Mouse (Mus musculus) lung, postnatal 0 days (tissue): ENCODE data around the gene Lcor. TPM values are rescaled to one million over a fixed set of nuclear protein-coding genes. Genes with fewer than 3 reads are reported as not detected.

ENCODE experiments used
- ATAC-seq: fragments of 200-750 bp; cut with Nextera tagmentation; 2 replicates; pipeline ENCODE4 v1.8.0; 2017; ENCODE audit warnings: moderate library complexity
- DNase-seq: peaks from one replicate; pipeline ENCODE4 v3.0.0-alpha.2; 2016; ENCODE audit warnings: low spot score
- H3K27ac ChIP-seq: fragments of 300-500 bp; sonication (generic); 2 replicates; pipeline ENCODE4 v1.5.1; 2014; ENCODE audit warnings: antibody characterized with exemption, mild to moderate bottlenecking, low read length, mixed read lengths
- H3K27me3 ChIP-seq: fragments of 300-500 bp; sonication (generic); replicated peaks from 2 replicates; pipeline ENCODE4 v1.6.1; 2014; ENCODE audit warnings: low read length, mixed read lengths; ENCODE audit not compliant: insufficient read depth
- H3K36me3 ChIP-seq: fragments of 300-500 bp; sonication (generic); 2 replicates; pipeline ENCODE4 v1.6.1; 2014; ENCODE audit warnings: low read length, mixed read lengths; ENCODE audit not compliant: insufficient read depth
- H3K4me1 ChIP-seq: fragments of 300-500 bp; sonication (generic); 2 replicates; pipeline ENCODE4 v1.6.1; 2014; ENCODE audit warnings: antibody characterized with exemption, low read depth, low read length, mixed read lengths; ENCODE audit not compliant: insufficient read depth
- H3K4me2 ChIP-seq: fragments of 300-500 bp; sonication (generic); replicated peaks from 2 replicates; pipeline ENCODE4 v1.6.1; 2014; ENCODE audit warnings: low read depth, mild to moderate bottlenecking, low read length, moderate library complexity, mixed read lengths
- H3K4me3 ChIP-seq: fragments of 300-500 bp; sonication (generic); 2 replicates; pipeline ENCODE4 v1.5.1; 2014; ENCODE audit warnings: low read depth, low read length
- H3K9ac ChIP-seq: fragments of 300-500 bp; sonication (generic); replicated peaks from 2 replicates; pipeline ENCODE4 v1.6.1; 2014; ENCODE audit warnings: low read depth, mild to moderate bottlenecking
- H3K9me3 ChIP-seq: fragments of 300-500 bp; sonication (generic); 2 replicates; pipeline ENCODE4 v1.6.1; 2016; ENCODE audit warnings: low read length, mixed read lengths
- CTCF ChIP-seq: IDR thresholded peaks from 2 replicates; pipeline ENCODE4 v1.5.1; 2016; ENCODE audit warnings: antibody characterized with exemption, mild to moderate bottlenecking
- EP300 ChIP-seq: IDR thresholded peaks from 2 replicates; pipeline ENCODE4 v1.6.1; 2016; ENCODE audit warnings: antibody characterized with exemption, mild to moderate bottlenecking, control low read depth
- WGBS: fragments of 180-500 bp; shearing (Covaris S2); extraction: QIAGEN DNeasy Blood & Tissue Kit; methylation state at CpG from one replicate; pipeline ENCODE4 v1.1.7; 2014; 5-methylcytosine and 5-hydroxymethylcytosine counted together
- polyA plus RNA-seq: library from polyadenylated mRNA; unstranded; fragments of >200 nt; fragmentation: Nextera tagmentation; extraction: Ambion mirVana; gene quantifications from 2 replicates; pipeline ENCODE4 v1.2.1, GENCODE M21; 2015

Gene Lcor
- polyA plus RNA-seq, 1 experiment from 2014 or later: 10.8 TPM

DNA sequence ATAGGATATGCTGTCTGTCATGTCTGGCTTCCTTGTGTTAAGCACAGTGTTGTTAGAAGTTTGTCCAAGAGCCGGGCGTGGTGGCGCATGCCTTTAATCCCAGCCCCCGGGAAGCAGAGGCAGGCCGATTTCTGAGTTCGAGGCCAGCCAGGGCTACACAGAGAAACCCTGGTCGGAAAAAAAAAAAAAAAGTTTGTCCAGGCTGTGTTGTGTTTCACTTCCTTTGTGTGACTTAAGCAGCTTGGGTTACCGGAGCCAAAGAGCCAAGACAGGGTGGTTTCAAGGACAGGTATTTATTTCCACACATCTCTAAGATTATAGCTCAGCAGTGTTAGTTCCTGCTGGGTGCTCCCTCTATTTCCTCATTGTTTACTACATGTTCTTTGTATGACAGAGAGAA, 25.4 kb downstream of the Lcor start:
- no peaks in the 10 kb centered on the region for H3K27me3 ChIP-seq
- H3K9ac ChIP-seq: no peak overlapping the region
- H3K9me3 ChIP-seq: no peaks in the 10 kb centered on the region
- no peak overlapping the region for H3K27ac ChIP-seq
- 0 out of 2 replicates have a peak, but pooled peaks cover 5% of the 10 kb centered on the region for H3K4me1 ChIP-seq
- WGBS: 93% methylated on average over 8 of the region's 8 CpGs
- TF ChIP-seq EP300: no peak
- TF ChIP-seq CTCF: no peak
- no peaks in the 10 kb centered on the region for H3K36me3 ChIP-seq
- ATAC-seq: no peak
- no peak overlapping the region for H3K4me3 ChIP-seq
- H3K4me2 ChIP-seq: no peak overlapping the region
- DNase-seq: no peak

DNA sequence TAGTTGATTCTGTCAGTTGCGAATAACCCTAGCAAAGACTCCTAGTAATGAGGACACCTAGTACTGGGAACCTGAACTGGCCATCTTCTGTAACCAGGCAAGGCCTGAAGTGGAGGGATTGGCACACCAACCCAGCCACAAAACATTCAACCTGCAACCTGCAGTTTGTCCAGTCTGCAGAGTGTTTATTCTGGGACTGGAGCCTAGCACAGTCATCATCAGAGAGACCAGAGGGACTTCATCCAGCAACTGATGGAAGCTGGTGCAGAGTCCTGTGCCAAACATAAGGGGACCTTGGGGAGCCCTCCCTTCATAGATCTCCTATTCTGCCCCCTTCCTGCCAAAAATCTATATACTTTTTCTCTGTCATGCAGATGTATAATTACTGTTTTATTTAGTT, 32.4 kb downstream of the Lcor start:
- Histone ChIP-seq H3K36me3 (no peaks in the 10 kb centered on the region), H3K9me3 (no peaks in the 10 kb centered on the region), H3K4me1 (0 out of 2 replicates have a peak, but pooled peaks cover 7% of the 10 kb centered on the region), H3K9ac (no peak overlapping the region), H3K4me2 (no peak overlapping the region), H3K27me3 (no peaks in the 10 kb centered on the region), H3K27ac (no peak overlapping the region), H3K4me3 (no peak overlapping the region)
- DNase-seq (no peak), ATAC-seq (no peak)
- WGBS: 100% methylated on average over 1 of the region's 1 CpGs
- TF ChIP-seq EP300 (no peak), CTCF (no peak)

DNA sequence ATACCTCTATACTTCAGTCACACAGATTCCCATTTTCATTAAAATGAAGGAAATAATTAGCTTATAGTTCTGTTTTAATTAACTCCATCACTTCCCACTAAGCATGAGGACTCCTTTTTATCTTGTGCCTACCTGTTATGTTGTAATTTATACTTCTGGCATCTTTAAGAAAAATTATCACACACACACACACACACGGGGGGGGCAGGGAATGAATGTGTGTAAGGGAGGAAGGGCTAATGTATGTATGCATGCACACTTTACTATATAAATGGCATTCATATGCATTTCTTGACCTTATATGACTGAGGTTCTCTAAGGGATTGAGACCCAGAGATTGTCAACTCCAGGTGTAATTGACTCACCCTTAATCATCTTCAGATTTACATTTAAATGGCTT, 33.1 kb downstream of the Lcor start:
- Histone ChIP-seq H3K9me3 (no peaks in the 10 kb centered on the region), H3K27ac (no peak overlapping the region), H3K9ac (no peak overlapping the region), H3K4me2 (no peak overlapping the region), H3K36me3 (no peaks in the 10 kb centered on the region), H3K4me3 (no peak overlapping the region), H3K27me3 (no peaks in the 10 kb centered on the region), H3K4me1 (0 out of 2 replicates have a peak, but pooled peaks cover 7% of the 10 kb centered on the region)
- no peak for ATAC-seq
- TF ChIP-seq CTCF (no peak), EP300 (no peak)
- 86% methylated on average over 1 of the region's 1 CpGs for WGBS
- no peak for DNase-seq

DNA sequence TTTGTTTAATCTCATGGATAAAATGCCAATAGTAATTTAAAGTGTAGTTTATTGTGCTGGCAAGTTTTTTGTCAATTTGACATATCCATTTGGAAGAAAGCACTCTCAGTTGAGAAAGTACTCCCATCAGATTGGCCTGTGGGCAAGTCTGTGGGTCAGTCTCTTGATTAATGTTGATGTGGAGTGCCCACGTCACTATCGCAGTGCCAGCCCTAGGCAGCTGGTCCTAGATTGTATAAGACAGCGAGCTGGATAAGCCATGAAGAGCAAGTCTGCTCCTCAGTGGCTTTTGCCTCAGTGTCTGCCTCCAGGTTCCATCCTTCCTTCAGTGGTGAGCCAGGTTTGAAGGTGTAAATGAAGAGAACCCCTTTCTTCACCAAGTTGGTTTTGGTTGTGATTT, 34.6 kb downstream of the Lcor start:
- no peak overlapping the region for H3K27ac ChIP-seq
- peaks cover 7% of the 10 kb centered on the region; the same call in 1 of the 2 replicates for H3K4me1 ChIP-seq
- DNase-seq (no peak), ATAC-seq (no peak)
- TF ChIP-seq EP300 (no peak), CTCF (no peak)
- H3K27me3 ChIP-seq: no peaks in the 10 kb centered on the region
- H3K4me3 ChIP-seq: no peak overlapping the region
- no peaks in the 10 kb centered on the region for H3K36me3 ChIP-seq
- no peaks in the 10 kb centered on the region for H3K9me3 ChIP-seq
- no peak overlapping the region for H3K9ac ChIP-seq
- WGBS: 89% methylated on average over 3 of the region's 3 CpGs
- no peak overlapping the region for H3K4me2 ChIP-seq

DNA sequence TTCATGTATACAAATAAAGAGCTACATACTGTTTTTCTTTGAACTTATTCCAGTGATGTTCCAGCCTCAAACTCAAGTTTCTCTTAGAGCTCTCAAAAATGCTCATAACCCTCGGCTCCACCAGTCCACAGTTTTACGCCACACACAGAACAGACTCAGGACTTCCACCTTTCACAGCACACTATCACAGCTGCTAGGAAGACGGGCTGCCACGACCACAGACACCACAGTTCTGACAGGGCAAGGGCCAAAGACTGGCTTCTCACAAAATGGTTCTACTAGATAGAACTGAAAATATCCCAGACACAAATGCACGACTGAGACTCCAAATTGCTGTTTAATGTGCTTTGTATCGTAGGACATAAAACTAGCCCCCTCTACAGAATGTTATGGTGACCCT, 36.7 kb downstream of the Lcor start:
- Histone ChIP-seq H3K4me1 (peaks cover 2% of the 10 kb centered on the region; the same call in 1 of the 2 replicates), H3K27ac (no peak overlapping the region), H3K4me2 (no peak overlapping the region), H3K27me3 (no peaks in the 10 kb centered on the region), H3K9ac (no peak overlapping the region), H3K4me3 (no peak overlapping the region), H3K36me3 (no peaks in the 10 kb centered on the region), H3K9me3 (no peaks in the 10 kb centered on the region)
- TF ChIP-seq CTCF (no peak), EP300 (no peak)
- no peak for ATAC-seq
- WGBS: 68% methylated on average over 6 of the region's 6 CpGs
- no peak for DNase-seq

DNA sequence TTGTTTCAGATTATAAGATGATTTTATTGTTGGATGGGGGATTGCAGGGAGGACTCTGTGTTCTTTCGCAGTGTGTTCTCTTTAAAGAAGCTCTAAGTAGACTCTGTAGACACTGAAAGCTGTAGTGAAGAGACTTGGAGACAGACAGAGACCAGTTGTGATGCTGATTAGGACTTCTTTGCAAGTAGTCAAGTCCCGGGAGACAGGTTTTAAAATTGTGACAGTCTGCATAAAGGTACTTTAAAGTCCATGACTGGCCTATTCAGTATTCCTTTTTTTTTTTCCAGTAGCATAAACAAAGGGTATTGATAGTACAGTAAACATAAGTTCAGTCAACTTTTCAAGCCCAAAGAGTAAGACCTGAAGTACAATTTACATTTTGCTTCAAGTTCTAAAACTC, 39.8 kb downstream of the Lcor start:
- Histone ChIP-seq H3K4me1 (no peaks in the 10 kb centered on the region; the same call in 1 of the 2 replicates), H3K9ac (no peak overlapping the region), H3K36me3 (no peaks in the 10 kb centered on the region), H3K27me3 (no peaks in the 10 kb centered on the region), H3K9me3 (no peaks in the 10 kb centered on the region), H3K27ac (no peak overlapping the region), H3K4me2 (no peak overlapping the region), H3K4me3 (no peak overlapping the region)
- 70% methylated on average over 2 of the region's 2 CpGs for WGBS
- DNase-seq: no peak
- no peak for ATAC-seq
- TF ChIP-seq CTCF (no peak), EP300 (no peak)
